Mouse (Mus musculus): ENCODE measurements at regions not wholly inside any gene's neighbourhood (a gene's known extent, or its start where the extent isn't known, plus 50 kb on each side); places are given as distances from the start of the nearest gene placed in this dataset.

DNA sequence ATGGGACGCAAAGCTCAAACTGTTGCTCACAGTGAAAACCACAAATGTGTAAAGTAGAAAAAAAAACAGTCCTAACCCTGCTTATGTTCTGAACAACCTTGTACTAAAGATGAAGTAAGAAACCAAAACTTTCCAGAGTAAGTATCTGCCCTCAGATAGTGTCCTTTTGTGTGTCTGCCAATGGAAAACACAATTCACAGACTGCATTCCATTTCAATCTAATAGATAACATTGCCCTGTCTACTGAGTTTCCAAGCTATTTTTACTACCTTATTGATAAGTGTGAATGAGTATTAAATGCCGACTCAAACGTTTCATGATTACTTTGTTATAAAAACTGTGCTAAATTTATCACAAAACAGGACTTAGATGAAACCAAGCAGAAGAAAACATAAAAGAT lies 1357.4 kb upstream of the Flrt2 start:
- Histone ChIP-seq H3K4me1 (replicated peaks; ENCODE audit: control insufficient read depth, insufficient read depth, low read length) (no peaks in the 10 kb centered on the region), H3K4me2 (replicated peaks; ENCODE audit: low read depth, low read length) (no peak overlapping the region), H3K4me3 (ENCODE audit: low read depth, low read length) (no peak overlapping the region), H3K9me3 (ENCODE audit: control insufficient read depth, low read length) (no peaks in the 10 kb centered on the region), H3K27ac (ENCODE audit: low read depth, low read length) (no peak overlapping the region), H3K36me3 (ENCODE audit: control insufficient read depth, insufficient read depth, low read length) (no peaks in the 10 kb centered on the region), H3K9ac (ENCODE audit: low read depth, low read length) (no peak overlapping the region), H3K27me3 (ENCODE audit: control insufficient read depth, insufficient read depth, low read length) (no peaks in the 10 kb centered on the region)
- WGBS = 86% methylated on average over 3 of the region's 3 CpGs
- DNase-seq (ENCODE audit: low spot score) (no peak), ATAC-seq (ENCODE audit: low FRiP score) (no peak)

DNA sequence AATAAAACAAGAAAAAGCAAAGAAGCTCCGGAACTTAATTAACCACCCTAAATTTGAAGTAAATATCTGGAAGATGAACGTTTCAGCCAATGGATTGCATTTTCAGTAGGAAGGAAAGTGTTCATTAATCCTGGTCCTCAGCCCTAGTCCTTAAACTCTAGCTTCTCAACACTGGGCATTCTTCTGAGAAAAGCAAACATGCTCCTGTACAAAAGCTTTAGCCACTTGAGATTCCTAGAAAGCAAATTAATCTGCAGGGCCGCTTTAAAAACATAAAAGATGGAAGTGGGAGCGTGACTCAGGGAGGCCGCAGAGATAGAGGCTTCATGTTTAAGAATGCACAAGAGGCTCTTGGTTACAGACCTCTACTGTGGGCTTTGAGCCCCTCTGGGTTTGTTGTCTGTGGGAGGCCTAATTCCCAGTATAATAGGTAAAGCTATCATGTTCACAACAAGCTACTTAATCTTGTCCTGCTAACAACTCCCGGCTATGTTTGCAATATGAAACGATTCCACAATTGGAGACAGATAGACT lies 1342.3 kb upstream of the Flrt2 start:
- Histone ChIP-seq H3K9me3 (ENCODE audit: control insufficient read depth, low read length) (no peaks in the 10 kb centered on the region), H3K9ac (ENCODE audit: low read depth, low read length) (no peak overlapping the region), H3K4me1 (replicated peaks; ENCODE audit: control insufficient read depth, insufficient read depth, low read length) (no peaks in the 10 kb centered on the region), H3K4me2 (replicated peaks; ENCODE audit: low read depth, low read length) (no peak overlapping the region), H3K4me3 (ENCODE audit: low read depth, low read length) (no peak overlapping the region), H3K36me3 (ENCODE audit: control insufficient read depth, insufficient read depth, low read length) (no peaks in the 10 kb centered on the region), H3K27me3 (ENCODE audit: control insufficient read depth, insufficient read depth, low read length) (no peaks in the 10 kb centered on the region), H3K27ac (ENCODE audit: low read depth, low read length) (no peak overlapping the region)
- no peak for DNase-seq (ENCODE audit: low spot score)
- WGBS = 54% methylated on average over 7 of the region's 7 CpGs
- ATAC-seq (ENCODE audit: low FRiP score) = no peak

DNA sequence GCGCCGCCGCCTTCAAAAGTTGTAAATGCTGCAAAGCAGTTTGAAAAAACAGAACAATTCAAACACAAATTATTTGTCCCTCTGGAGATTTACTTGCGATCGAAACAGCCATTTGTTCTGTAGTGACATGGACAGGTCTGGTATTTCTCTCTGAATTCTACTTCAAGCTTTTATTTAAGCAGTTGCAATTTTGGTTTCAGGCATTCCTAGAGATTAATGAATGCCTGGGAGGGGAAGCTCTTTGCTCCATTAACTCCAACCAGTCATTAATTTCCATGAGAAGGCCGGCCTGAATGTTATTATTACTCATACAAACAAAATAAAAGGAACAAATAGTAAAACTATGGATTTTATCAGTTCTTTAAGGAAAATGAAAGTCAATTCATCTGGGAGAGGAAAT lies 1327.8 kb upstream of the Flrt2 start:
- Histone ChIP-seq H3K4me2 (replicated peaks; ENCODE audit: low read depth, low read length) (no peak overlapping the region), H3K27ac (ENCODE audit: low read depth, low read length) (no peak overlapping the region), H3K4me3 (ENCODE audit: low read depth, low read length) (no peak overlapping the region), H3K36me3 (ENCODE audit: control insufficient read depth, insufficient read depth, low read length) (no peaks in the 10 kb centered on the region), H3K9me3 (ENCODE audit: control insufficient read depth, low read length) (no peaks in the 10 kb centered on the region), H3K27me3 (ENCODE audit: control insufficient read depth, insufficient read depth, low read length) (no peaks in the 10 kb centered on the region), H3K9ac (ENCODE audit: low read depth, low read length) (no peak overlapping the region), H3K4me1 (replicated peaks; ENCODE audit: control insufficient read depth, insufficient read depth, low read length) (no peaks in the 10 kb centered on the region)
- WGBS = 62% methylated on average over 6 of the region's 6 CpGs
- ATAC-seq (ENCODE audit: low FRiP score) (no peak), DNase-seq (ENCODE audit: low spot score) (no peak)

DNA sequence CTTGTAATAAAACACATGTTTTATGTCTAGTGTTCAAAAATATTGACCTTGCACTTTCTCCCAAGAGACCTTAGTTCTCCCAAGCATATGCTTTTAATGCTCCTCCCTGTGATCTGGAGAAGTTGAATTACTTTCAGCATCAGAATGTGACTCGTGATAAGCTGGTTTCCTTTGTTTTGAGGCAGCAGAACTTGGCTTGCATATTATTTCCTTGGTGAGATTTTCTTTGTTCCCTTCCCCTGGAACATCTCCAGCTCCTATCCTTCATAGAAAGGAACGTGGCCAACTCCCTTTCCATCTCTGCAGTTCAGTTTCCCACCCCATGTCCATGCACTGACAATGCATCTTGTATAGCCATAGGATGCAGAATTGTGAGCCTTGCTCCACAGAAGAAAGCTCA lies 1292.0 kb upstream of the Flrt2 start:
- WGBS = 73% methylated on average over 2 of the region's 2 CpGs

DNA sequence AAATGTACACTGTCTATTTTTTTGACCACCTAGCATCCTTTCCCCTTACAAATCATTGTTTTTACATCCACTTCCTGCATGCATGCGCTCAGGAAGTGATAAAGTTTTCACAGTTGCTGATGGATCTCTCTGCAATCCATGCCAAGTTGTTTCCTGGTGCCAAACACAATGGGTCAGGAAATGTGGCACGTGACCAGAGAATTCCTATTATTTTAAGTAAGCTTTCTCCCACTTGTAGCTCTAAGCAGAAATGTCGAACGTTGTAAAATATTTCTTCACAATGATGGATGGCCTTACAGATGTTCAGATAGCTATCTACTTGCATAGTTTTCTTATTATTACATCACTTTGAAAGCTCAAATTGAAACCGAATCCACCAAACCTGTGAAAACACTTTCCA lies 1271.1 kb upstream of the Flrt2 start:
- no peak for DNase-seq (ENCODE audit: low spot score)
- Histone ChIP-seq H3K4me2 (replicated peaks; ENCODE audit: low read depth, low read length) (no peak overlapping the region), H3K36me3 (ENCODE audit: control insufficient read depth, insufficient read depth, low read length) (no peaks in the 10 kb centered on the region), H3K27ac (ENCODE audit: low read depth, low read length) (no peak overlapping the region), H3K9ac (ENCODE audit: low read depth, low read length) (no peak overlapping the region), H3K27me3 (ENCODE audit: control insufficient read depth, insufficient read depth, low read length) (no peaks in the 10 kb centered on the region), H3K4me3 (ENCODE audit: low read depth, low read length) (no peak overlapping the region), H3K4me1 (replicated peaks; ENCODE audit: control insufficient read depth, insufficient read depth, low read length) (no peaks in the 10 kb centered on the region), H3K9me3 (ENCODE audit: control insufficient read depth, low read length) (no peaks in the 10 kb centered on the region)
- no peak for ATAC-seq (ENCODE audit: low FRiP score)
- WGBS = 73% methylated on average over 5 of the region's 5 CpGs

More for the DNA sequence above, 1292.0 kb upstream of the Flrt2 start:
- H3K4me2 ChIP-seq (replicated peaks; ENCODE audit: low read depth, low read length) = no peak overlapping the region
- H3K4me1 ChIP-seq (replicated peaks; ENCODE audit: control insufficient read depth, insufficient read depth, low read length) = no peaks in the 10 kb centered on the region
- ATAC-seq (ENCODE audit: low FRiP score) = no peak
- H3K27me3 ChIP-seq (ENCODE audit: control insufficient read depth, insufficient read depth, low read length) = no peaks in the 10 kb centered on the region
- no peak overlapping the region for H3K9ac ChIP-seq (ENCODE audit: low read depth, low read length)
- H3K9me3 ChIP-seq (ENCODE audit: control insufficient read depth, low read length) = no peaks in the 10 kb centered on the region
- DNase-seq (ENCODE audit: low spot score) = no peak
- H3K36me3 ChIP-seq (ENCODE audit: control insufficient read depth, insufficient read depth, low read length) = no peaks in the 10 kb centered on the region
- no peak overlapping the region for H3K27ac ChIP-seq (ENCODE audit: low read depth, low read length)
- H3K4me3 ChIP-seq (ENCODE audit: low read depth, low read length) = no peak overlapping the region

DNA sequence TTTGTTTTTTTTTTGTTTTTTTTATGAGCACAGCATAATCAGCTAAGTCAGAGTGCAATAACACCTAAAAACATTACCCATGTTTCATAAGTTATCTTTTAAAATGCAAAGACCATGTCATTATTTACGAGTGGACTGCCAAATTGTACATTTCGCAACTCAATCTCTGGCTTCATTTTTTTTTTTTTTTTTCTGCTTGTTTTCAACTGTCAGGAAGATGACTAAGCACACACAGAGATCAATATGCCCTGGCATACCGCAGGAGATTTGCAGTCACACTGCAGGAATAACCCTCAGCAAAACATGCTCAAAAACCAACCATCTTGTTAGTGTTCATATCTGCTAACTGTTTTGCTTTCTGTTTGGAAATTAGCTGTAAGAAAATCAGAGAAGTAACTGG lies 1270.3 kb upstream of the Flrt2 start:
- no peaks in the 10 kb centered on the region for H3K27me3 ChIP-seq (ENCODE audit: control insufficient read depth, insufficient read depth, low read length)
- DNase-seq (ENCODE audit: low spot score) (no peak), ATAC-seq (ENCODE audit: low FRiP score) (no peak)
- no peaks in the 10 kb centered on the region for H3K9me3 ChIP-seq (ENCODE audit: control insufficient read depth, low read length)
- H3K27ac ChIP-seq (ENCODE audit: low read depth, low read length) = no peak overlapping the region
- no peak overlapping the region for H3K9ac ChIP-seq (ENCODE audit: low read depth, low read length)
- 74% methylated on average over 3 of the region's 3 CpGs for WGBS
- no peaks in the 10 kb centered on the region for H3K4me1 ChIP-seq (replicated peaks; ENCODE audit: control insufficient read depth, insufficient read depth, low read length)
- H3K4me3 ChIP-seq (ENCODE audit: low read depth, low read length) = no peak overlapping the region
- H3K4me2 ChIP-seq (replicated peaks; ENCODE audit: low read depth, low read length) = no peak overlapping the region
- no peaks in the 10 kb centered on the region for H3K36me3 ChIP-seq (ENCODE audit: control insufficient read depth, insufficient read depth, low read length)

DNA sequence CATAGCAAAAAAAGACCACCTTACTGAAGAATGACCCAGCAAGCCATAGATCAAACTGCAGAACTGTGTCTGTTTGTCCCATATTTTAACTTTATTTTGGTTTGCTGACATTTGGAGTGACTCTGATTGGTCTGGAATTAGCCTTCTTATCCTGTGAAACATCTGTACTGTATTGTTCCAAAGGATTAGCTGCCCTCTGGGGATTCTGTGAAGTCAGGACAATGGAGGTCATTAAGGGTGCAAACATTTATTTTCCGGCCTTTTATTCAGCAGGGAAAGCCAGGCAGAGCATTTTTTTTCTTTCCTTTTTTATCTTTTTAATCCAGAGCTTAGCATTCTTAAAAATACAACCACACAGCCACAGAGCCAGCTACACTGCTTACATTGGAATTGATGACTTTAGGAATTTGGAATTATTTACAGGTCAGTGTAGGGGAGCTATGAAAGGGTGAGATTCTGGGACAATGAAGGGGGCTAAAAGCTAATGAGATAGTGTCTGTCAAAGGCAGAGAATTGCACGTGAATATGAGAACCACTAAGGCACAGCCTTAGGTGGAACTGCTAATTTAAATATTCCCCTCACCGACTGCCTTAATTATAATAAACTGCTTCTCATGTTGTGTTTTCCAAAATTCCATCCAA lies 1267.6 kb upstream of the Flrt2 start:
- H3K4me3 ChIP-seq (ENCODE audit: low read depth, low read length) = no peak overlapping the region
- DNase-seq (ENCODE audit: low spot score) (no peak), ATAC-seq (ENCODE audit: low FRiP score) (peak; percentile 78)
- 12% methylated on average over 3 of the region's 3 CpGs for whole genome bisulfite sequencing
- no peak overlapping the region for H3K27ac ChIP-seq (ENCODE audit: low read depth, low read length)
- no peaks in the 10 kb centered on the region for H3K36me3 ChIP-seq (ENCODE audit: control insufficient read depth, insufficient read depth, low read length)
- H3K4me1 ChIP-seq (replicated peaks; ENCODE audit: control insufficient read depth, insufficient read depth, low read length) = no peaks in the 10 kb centered on the region
- no peak overlapping the region for H3K9ac ChIP-seq (ENCODE audit: low read depth, low read length)
- no peaks in the 10 kb centered on the region for H3K27me3 ChIP-seq (ENCODE audit: control insufficient read depth, insufficient read depth, low read length)
- no peaks in the 10 kb centered on the region for H3K9me3 ChIP-seq (ENCODE audit: control insufficient read depth, low read length)
- H3K4me2 ChIP-seq (replicated peaks; ENCODE audit: low read depth, low read length) = no peak overlapping the region

DNA sequence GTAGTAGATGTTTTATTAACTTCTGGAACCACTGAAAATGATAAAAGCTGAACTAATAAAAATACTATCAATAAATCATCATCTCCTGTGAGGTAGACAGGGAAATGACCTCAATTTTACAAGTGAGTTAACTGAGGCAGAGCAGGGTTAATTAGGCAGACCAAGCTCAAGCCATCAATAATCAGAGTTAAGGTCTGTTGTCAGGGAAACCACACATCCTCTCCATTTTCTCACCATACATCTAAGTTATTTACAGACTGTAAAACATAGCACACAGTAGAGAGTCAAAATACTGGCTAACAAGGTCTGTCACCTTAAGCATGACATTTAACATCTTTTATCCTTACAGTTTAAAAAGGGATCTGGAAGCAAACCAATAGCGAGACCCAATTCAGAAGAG lies 1242.5 kb upstream of the Flrt2 start:
- no peaks in the 10 kb centered on the region for H3K9me3 ChIP-seq (ENCODE audit: control insufficient read depth, low read length)
- H3K9ac ChIP-seq (ENCODE audit: low read depth, low read length) = no peak overlapping the region
- ATAC-seq (ENCODE audit: low FRiP score) (no peak), DNase-seq (ENCODE audit: low spot score) (no peak)
- no peak overlapping the region for H3K4me3 ChIP-seq (ENCODE audit: low read depth, low read length)
- no peaks in the 10 kb centered on the region for H3K36me3 ChIP-seq (ENCODE audit: control insufficient read depth, insufficient read depth, low read length)
- no peaks in the 10 kb centered on the region for H3K27me3 ChIP-seq (ENCODE audit: control insufficient read depth, insufficient read depth, low read length)
- no peaks in the 10 kb centered on the region for H3K4me1 ChIP-seq (replicated peaks; ENCODE audit: control insufficient read depth, insufficient read depth, low read length)
- H3K4me2 ChIP-seq (replicated peaks; ENCODE audit: low read depth, low read length) = no peak overlapping the region
- WGBS = 100% methylated on average over 1 of the region's 1 CpGs
- H3K27ac ChIP-seq (ENCODE audit: low read depth, low read length) = no peak overlapping the region

DNA sequence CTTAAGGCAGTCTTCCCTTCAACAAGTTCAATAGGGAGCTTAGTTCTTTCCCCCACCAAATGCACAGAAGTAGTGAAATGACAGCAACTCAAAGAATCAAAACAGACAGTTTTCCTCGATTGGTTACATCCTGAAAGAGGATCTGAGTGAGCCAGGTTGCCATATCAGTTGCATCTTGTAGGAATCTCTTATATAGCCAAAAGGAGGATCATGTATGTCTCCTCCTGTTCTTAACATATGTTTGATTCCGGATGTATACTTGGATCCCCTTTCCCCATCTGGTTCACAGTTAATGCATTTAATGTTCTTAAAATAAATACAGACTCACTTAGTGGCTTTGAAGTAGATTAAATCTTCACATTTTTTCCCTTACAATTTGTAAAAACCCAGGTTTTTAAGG lies 1224.0 kb upstream of the Flrt2 start:
- 76% methylated on average over 2 of the region's 2 CpGs for WGBS
- no peaks in the 10 kb centered on the region for H3K27me3 ChIP-seq (ENCODE audit: control insufficient read depth, insufficient read depth, low read length)
- no peaks in the 10 kb centered on the region for H3K9me3 ChIP-seq (ENCODE audit: control insufficient read depth, low read length)
- no peaks in the 10 kb centered on the region for H3K4me1 ChIP-seq (replicated peaks; ENCODE audit: control insufficient read depth, insufficient read depth, low read length)
- H3K4me2 ChIP-seq (replicated peaks; ENCODE audit: low read depth, low read length) = no peak overlapping the region
- H3K9ac ChIP-seq (ENCODE audit: low read depth, low read length) = no peak overlapping the region
- H3K27ac ChIP-seq (ENCODE audit: low read depth, low read length) = no peak overlapping the region
- no peak overlapping the region for H3K4me3 ChIP-seq (ENCODE audit: low read depth, low read length)
- DNase-seq (ENCODE audit: low spot score) (no peak), ATAC-seq (ENCODE audit: low FRiP score) (no peak)
- H3K36me3 ChIP-seq (ENCODE audit: control insufficient read depth, insufficient read depth, low read length) = no peaks in the 10 kb centered on the region

Measured in hindbrain, embryonic 11.5 days (tissue).